Mouse (Mus musculus) kidney, embryonic 16.5 days (tissue): ENCODE measurements around the gene Gnaq. TPM values are rescaled to one million over a fixed set of nuclear protein-coding genes. Genes with fewer than 3 reads are reported as not detected.
"Not testable (repeated sequence)": the region's sequence is repeated elsewhere in the genome, so short reads cannot be mapped to it uniquely, and the experiment has no call there.

Experiments used
- ATAC-seq: fragments of 200-750 bp; cut with Nextera tagmentation; 2 replicates; pipeline ENCODE4 v1.8.0; 2017; ENCODE audit warnings: moderate TSS enrichment; ENCODE audit not compliant: low FRiP score, low TSS enrichment
- H3K27ac ChIP-seq: fragments of 300-500 bp; sonication (generic); 2 replicates; pipeline ENCODE4 v1.5.1; 2014; ENCODE audit warnings: low read length
- H3K27me3 ChIP-seq: fragments of 300-500 bp; sonication (generic); 2 replicates; pipeline ENCODE4 v1.6.1; 2014; ENCODE audit warnings: low read length, control low read depth, mixed read lengths; ENCODE audit not compliant: insufficient read depth
- H3K36me3 ChIP-seq: fragments of 300-500 bp; sonication (generic); 2 replicates; pipeline ENCODE4 v1.6.1; 2014; ENCODE audit warnings: low read length, control low read depth, mixed read lengths; ENCODE audit not compliant: insufficient read depth
- H3K4me1 ChIP-seq: fragments of 300-500 bp; sonication (generic); 2 replicates; pipeline ENCODE4 v1.6.1; 2014; ENCODE audit warnings: low read length, control low read depth, mixed read lengths; ENCODE audit not compliant: insufficient read depth
- H3K4me2 ChIP-seq: fragments of 300-500 bp; sonication (generic); replicated peaks from 2 replicates; pipeline ENCODE4 v1.6.1; 2014; ENCODE audit warnings: low read depth, low read length
- H3K4me3 ChIP-seq: fragments of 300-500 bp; sonication (generic); 2 replicates; pipeline ENCODE4 v1.5.1; 2014; ENCODE audit warnings: mild to moderate bottlenecking, low read length
- H3K9ac ChIP-seq: fragments of 300-500 bp; sonication (generic); replicated peaks from 2 replicates; pipeline ENCODE4 v1.6.1; 2014; ENCODE audit warnings: low read length
- H3K9me3 ChIP-seq: fragments of 300-500 bp; sonication (generic); 2 replicates; pipeline ENCODE4 v1.6.1; 2016; ENCODE audit warnings: low read length, control low read depth
- WGBS: fragments of 180-500 bp; shearing (Covaris S2); extraction: QIAGEN DNeasy Blood & Tissue Kit; methylation state at CpG from one replicate; pipeline ENCODE4 v1.1.7; 2014; 5-methylcytosine and 5-hydroxymethylcytosine counted together
- polyA plus RNA-seq: library from polyadenylated mRNA; unstranded; fragments of >200 nt; fragmentation: Nextera tagmentation; extraction: Ambion mirVana; gene quantifications from 2 replicates; pipeline ENCODE4 v1.2.1, GENCODE M21; 2015

Gnaq gene
- polyA plus RNA-seq, 1 experiment from 2014 or later: 40.0 TPM

GRCm38 (mm10) chr19:16260435-16260832, 127.8 kb downstream of the Gnaq start:
- WGBS: 82% methylated on average over 2 of the region's 2 CpGs
- Histone ChIP-seq H3K9ac (no peak overlapping the region), H3K4me3 (no peak overlapping the region), H3K27me3 (no peaks in the 10 kb centered on the region), H3K36me3 (peaks cover 3% of the 10 kb centered on the region; the same call in 1 of the 2 replicates), H3K27ac (no peak overlapping the region), H3K9me3 (no peaks in the 10 kb centered on the region), H3K4me2 (no peak overlapping the region), H3K4me1 (peaks cover 16% of the 10 kb centered on the region)
- no peak for ATAC-seq

DNA sequence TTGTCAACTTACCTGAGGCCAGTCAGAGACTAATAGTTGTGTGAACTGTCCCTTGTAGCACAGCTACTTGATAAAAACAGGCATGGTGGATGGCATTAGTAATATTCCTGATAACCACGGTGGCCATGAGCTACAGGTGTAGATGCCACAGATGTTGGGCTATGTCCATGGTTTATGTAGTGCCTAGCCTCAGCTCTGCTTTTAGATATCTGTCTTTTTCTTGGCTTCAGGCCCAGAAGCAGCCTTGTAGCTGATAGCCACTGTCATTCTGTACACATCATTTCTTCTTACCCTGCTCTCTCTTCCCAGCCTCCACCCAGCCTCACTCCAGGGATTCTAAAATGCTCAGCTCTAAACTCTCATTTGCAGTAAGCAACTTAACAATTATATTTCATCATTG, 128.3 kb downstream of the Gnaq start:
- H3K36me3 ChIP-seq: peaks cover 3% of the 10 kb centered on the region; the same call in 1 of the 2 replicates
- H3K4me2 ChIP-seq: no peak overlapping the region
- no peak for ATAC-seq
- H3K9me3 ChIP-seq: no peaks in the 10 kb centered on the region
- H3K9ac ChIP-seq: no peak overlapping the region
- peaks cover 16% of the 10 kb centered on the region for H3K4me1 ChIP-seq
- 85% methylated on average over 1 of the region's 1 CpGs for WGBS
- H3K27ac ChIP-seq: no peak overlapping the region
- H3K27me3 ChIP-seq: no peaks in the 10 kb centered on the region
- H3K4me3 ChIP-seq: no peak overlapping the region

DNA sequence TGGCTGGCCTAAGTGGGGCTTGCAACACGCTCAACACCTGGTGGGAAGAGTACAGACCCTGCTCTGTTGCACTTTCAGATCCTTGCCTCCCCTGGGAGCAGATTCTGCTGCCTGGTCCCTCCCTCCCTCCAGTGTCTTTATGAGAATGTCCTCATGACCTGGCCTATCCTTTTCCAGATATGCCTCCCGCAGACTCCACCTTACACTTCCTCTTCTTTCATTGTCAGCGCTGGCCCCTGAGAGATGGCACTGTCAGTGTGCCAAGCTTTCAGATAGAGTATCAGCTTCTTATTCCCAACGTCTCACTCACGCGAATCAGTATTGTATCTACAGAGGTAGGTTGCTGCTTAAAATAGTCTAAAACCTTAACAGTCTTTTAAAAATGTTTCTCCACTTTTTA, 129.0 kb downstream of the Gnaq start:
- Histone ChIP-seq H3K36me3 (peaks cover 3% of the 10 kb centered on the region; the same call in 1 of the 2 replicates), H3K4me3 (no peak overlapping the region), H3K4me1 (peaks cover 16% of the 10 kb centered on the region), H3K27me3 (no peaks in the 10 kb centered on the region), H3K9ac (no peak overlapping the region), H3K27ac (no peak overlapping the region), H3K9me3 (no peaks in the 10 kb centered on the region), H3K4me2 (no peak overlapping the region)
- WGBS: 83% methylated on average over 6 of the region's 6 CpGs
- no peak for ATAC-seq

GRCm38 (mm10) chr19:16262340-16262739, 129.7 kb downstream of the Gnaq start:
- ATAC-seq: no peak
- H3K27me3 ChIP-seq: no peaks in the 10 kb centered on the region
- no peak overlapping the region for H3K9ac ChIP-seq
- H3K4me2 ChIP-seq: no peak overlapping the region
- H3K4me3 ChIP-seq: no peak overlapping the region
- H3K36me3 ChIP-seq: peaks cover 3% of the 10 kb centered on the region; the same call in 1 of the 2 replicates
- 91% methylated on average over 4 of the region's 4 CpGs for WGBS
- no peak overlapping the region for H3K27ac ChIP-seq
- H3K4me1 ChIP-seq: peaks cover 16% of the 10 kb centered on the region
- H3K9me3 ChIP-seq: no peaks in the 10 kb centered on the region

- H3K36me3 ChIP-seq, H3K27me3 ChIP-seq, H3K4me1 ChIP-seq, H3K4me3 ChIP-seq, H3K9ac ChIP-seq, ATAC-seq, H3K27ac ChIP-seq, H3K9me3 ChIP-seq, H3K4me2 ChIP-seq: not testable (repeated sequence)
- 93% methylated on average over 7 of the region's 16 CpGs for WGBS
Measured at GRCm38 (mm10) chr19:16267362-16267761, 134.7 kb downstream of the Gnaq start.

DNA sequence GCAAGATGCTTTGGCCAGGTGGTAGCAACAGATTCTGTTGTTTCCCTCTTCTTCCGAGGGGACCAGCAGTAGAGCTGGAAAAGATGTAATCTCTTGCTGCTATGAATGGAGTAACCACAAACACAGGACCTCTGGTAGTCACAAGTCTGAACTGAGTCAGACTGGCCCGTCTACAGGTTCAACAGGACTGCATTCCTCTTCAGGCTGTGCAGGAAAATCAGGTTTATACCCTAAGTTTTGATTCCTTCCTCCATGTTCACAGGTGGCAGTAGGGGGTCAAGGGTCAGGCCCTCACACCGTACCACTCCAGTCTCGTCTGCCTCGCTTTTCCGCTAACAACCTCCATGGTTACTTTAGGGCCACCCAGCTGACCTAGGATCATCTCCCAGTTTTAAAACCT, 137.6 kb downstream of the Gnaq start:
- Histone ChIP-seq H3K9ac (no peak overlapping the region), H3K36me3 (no peaks in the 10 kb centered on the region), H3K4me3 (no peak overlapping the region), H3K4me2 (no peak overlapping the region), H3K9me3 (no peaks in the 10 kb centered on the region), H3K27me3 (no peaks in the 10 kb centered on the region), H3K4me1 (peaks cover 7% of the 10 kb centered on the region; the same call in 1 of the 2 replicates), H3K27ac (no peak overlapping the region)
- 83% methylated on average over 6 of the region's 6 CpGs for WGBS
- ATAC-seq: no peak

GRCm38 (mm10) chr19:16271002-16271401, 138.4 kb downstream of the Gnaq start:
- H3K4me2 ChIP-seq: no peak overlapping the region
- no peak overlapping the region for H3K4me3 ChIP-seq
- no peaks in the 10 kb centered on the region for H3K36me3 ChIP-seq
- peaks cover 7% of the 10 kb centered on the region; the same call in 1 of the 2 replicates for H3K4me1 ChIP-seq
- ATAC-seq: no peak
- no peaks in the 10 kb centered on the region for H3K27me3 ChIP-seq
- WGBS: 91% methylated on average over 1 of the region's 1 CpGs
- no peak overlapping the region for H3K27ac ChIP-seq
- H3K9ac ChIP-seq: no peak overlapping the region
- no peaks in the 10 kb centered on the region for H3K9me3 ChIP-seq

DNA sequence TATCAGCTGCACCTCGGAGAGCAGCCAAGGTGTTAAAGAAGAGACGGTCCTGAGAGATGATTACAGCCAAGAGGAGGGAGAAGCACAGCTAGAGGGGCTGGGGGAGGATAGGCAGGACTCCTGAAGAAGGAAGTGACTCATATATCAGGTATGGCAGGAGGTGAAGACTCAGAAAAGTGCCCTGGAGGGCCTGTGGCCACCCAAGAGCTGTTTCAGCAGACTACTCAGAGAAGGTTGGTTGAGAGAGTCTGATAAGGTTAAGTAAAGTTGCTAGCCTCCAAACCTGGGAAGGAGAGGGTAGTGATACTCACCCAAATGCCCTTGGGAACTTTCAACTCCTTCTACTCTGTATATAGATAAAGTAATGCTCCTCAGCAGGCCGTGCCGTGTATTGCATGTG, 140.4 kb downstream of the Gnaq start:
- Histone ChIP-seq H3K9me3 (no peaks in the 10 kb centered on the region), H3K27me3 (no peaks in the 10 kb centered on the region), H3K4me3 (no peak overlapping the region), H3K27ac (no peak overlapping the region), H3K4me1 (peaks cover 7% of the 10 kb centered on the region; the same call in 1 of the 2 replicates), H3K4me2 (no peak overlapping the region), H3K9ac (no peak overlapping the region), H3K36me3 (no peaks in the 10 kb centered on the region)
- ATAC-seq: no peak
- WGBS: 59% methylated on average over 4 of the region's 4 CpGs

- Histone ChIP-seq H3K9me3 (no peaks in the 10 kb centered on the region), H3K4me1 (peaks cover 14% of the 10 kb centered on the region), H3K27me3 (no peaks in the 10 kb centered on the region), H3K9ac (no peak overlapping the region), H3K36me3 (no peaks in the 10 kb centered on the region), H3K4me2 (no peak overlapping the region), H3K4me3 (no peak overlapping the region), H3K27ac (no peak overlapping the region)
- ATAC-seq: no peak
- WGBS: 77% methylated on average over 4 of the region's 4 CpGs
Measured at GRCm38 (mm10) chr19:16280231-16280630, 147.6 kb downstream of the Gnaq start.

- 61% methylated on average over 11 of the region's 11 CpGs for WGBS
Measured at GRCm38 (mm10) chr19:16285051-16286028, 152.7 kb downstream of the Gnaq start.

More at GRCm38 (mm10) chr19:16285051-16286028, 152.7 kb downstream of the Gnaq start:
- no peak overlapping the region for H3K9ac ChIP-seq
- H3K4me1 ChIP-seq: peaks cover 44% of the 10 kb centered on the region
- no peaks in the 10 kb centered on the region for H3K36me3 ChIP-seq
- ATAC-seq: no peak
- H3K27ac ChIP-seq: peak overlapping the region; percentile 50
- no peak overlapping the region for H3K4me2 ChIP-seq
- no peak overlapping the region for H3K4me3 ChIP-seq
- no peaks in the 10 kb centered on the region for H3K9me3 ChIP-seq
- H3K27me3 ChIP-seq: no peaks in the 10 kb centered on the region
